Mouse (Mus musculus): ENCODE measurements around the gene Spata48. TPM values are rescaled to one million over a fixed set of nuclear protein-coding genes. Genes with fewer than 3 reads are reported as not detected.

Gene Spata48
- polyA plus RNA-seq (2012; ENCODE audit: insufficient read depth, insufficient read length, missing spikeins), result 2.1 TPM in 1 of 2 replicates, not detected in the other

- peak within 1 kb of the TSS; percentile 59 for H3K4me3 ChIP-seq (ENCODE audit: insufficient read depth, low read depth, low read length)
- H3K27ac ChIP-seq (replicated peaks; ENCODE audit: low read depth, low read length), result no peak within 1 kb of the TSS; the same call in 1 of the 2 replicates
Measured at GRCm38 (mm10) chr11:11461635-11462560, at the start of gene Spata48, which contains the start of gene Zpbp. Spata48 (plus strand) TSS chr11:11462094. Zpbp (minus strand) TSS chr11:11462408.

DNA sequence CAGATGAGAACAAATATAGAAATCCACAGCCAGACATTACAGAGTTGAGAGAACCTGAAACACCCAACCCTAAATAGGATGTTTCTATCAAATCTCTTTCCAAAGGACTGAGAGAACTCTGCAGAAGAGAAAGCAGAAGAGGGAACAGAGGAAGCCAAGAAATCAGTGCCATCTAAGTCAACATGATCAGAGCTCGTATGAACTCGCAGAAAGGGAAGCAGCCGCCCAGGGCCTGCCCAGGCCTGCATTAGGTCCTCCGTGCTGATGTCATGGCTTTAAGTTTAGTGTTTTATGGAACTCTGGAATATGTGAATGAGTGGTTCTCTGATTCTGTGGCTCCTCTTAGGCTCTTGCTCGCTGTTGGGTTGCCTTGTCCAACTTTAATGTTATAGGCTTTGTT lies 47.7 kb upstream of the Spata48 start:
- Histone ChIP-seq H3K27ac (replicated peaks; ENCODE audit: low read depth, low read length) (no peak overlapping the region), H3K4me1 (ENCODE audit: control insufficient read depth, insufficient read depth, insufficient read length, low read length) (no peaks in the 10 kb centered on the region), H3K4me3 (ENCODE audit: insufficient read depth, low read depth, low read length) (no peak overlapping the region)

More at GRCm38 (mm10) chr11:11461635-11462560, at the start of gene Spata48, which contains the start of gene Zpbp:
- H3K4me1 ChIP-seq (ENCODE audit: control insufficient read depth, insufficient read depth, insufficient read length, low read length), result no peaks in the 10 kb centered on the region

DNA sequence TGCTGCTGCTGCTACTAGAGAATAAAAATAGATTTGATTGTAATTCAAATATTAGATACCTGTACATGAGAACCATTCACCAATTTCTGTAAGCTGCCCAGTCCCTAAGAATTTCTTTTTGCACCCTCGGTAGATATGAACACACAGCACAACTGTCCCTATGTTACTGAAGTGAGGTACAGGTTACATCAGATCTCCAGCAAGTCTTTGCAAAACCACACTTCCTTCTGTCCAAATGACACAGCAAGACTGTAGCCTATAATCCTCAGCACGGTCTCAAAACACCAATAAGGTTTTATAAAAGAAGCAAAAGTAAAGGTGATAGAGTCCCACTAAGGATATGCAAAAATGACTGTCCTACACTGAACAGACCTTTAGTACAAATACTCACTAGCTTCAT lies 44.5 kb upstream of the Spata48 start:
- H3K4me1 ChIP-seq (ENCODE audit: control insufficient read depth, insufficient read depth, insufficient read length, low read length), result no peaks in the 10 kb centered on the region
- no peak overlapping the region for H3K4me3 ChIP-seq (ENCODE audit: insufficient read depth, low read depth, low read length)

GRCm38 (mm10) chr11:11455037-11455436 lies 6.9 kb upstream of the Spata48 start:
- Histone ChIP-seq H3K4me3 (ENCODE audit: insufficient read depth, low read depth, low read length) (no peak overlapping the region), H3K27ac (replicated peaks; ENCODE audit: low read depth, low read length) (no peak overlapping the region), H3K4me1 (ENCODE audit: control insufficient read depth, insufficient read depth, insufficient read length, low read length) (no peaks in the 10 kb centered on the region)

More for the DNA sequence above, 44.5 kb upstream of the Spata48 start:
- H3K27ac ChIP-seq (replicated peaks; ENCODE audit: low read depth, low read length), result no peak overlapping the region

DNA sequence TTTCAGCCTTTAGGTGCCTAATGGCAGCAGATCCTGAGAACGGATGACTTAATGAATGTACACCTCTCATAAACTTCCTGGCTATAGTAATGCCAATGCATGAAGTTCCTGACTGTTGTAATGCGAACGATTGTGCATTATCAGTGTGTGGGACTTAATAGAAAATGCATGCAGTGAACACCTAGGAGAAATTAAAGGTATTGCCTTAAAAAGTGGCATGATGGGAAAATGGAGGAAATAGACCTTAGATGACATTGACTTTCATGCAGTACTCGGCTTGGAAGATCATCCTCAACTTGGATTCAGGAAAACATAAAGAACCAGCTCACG lies 632 bp downstream of the Spata48 start:
- Histone ChIP-seq H3K27ac (replicated peaks; ENCODE audit: low read depth, low read length) (no peak overlapping the region), H3K4me3 (ENCODE audit: insufficient read depth, low read depth, low read length) (peak overlapping the region; percentile 59), H3K4me1 (ENCODE audit: control insufficient read depth, insufficient read depth, insufficient read length, low read length) (no peaks in the 10 kb centered on the region)

- no peak overlapping the region for H3K27ac ChIP-seq (replicated peaks; ENCODE audit: low read depth, low read length)
- H3K4me1 ChIP-seq (ENCODE audit: control insufficient read depth, insufficient read depth, insufficient read length, low read length), result no peaks in the 10 kb centered on the region
- H3K4me3 ChIP-seq (ENCODE audit: insufficient read depth, low read depth, low read length), result no peak overlapping the region
Measured at GRCm38 (mm10) chr11:11468924-11469323, 7.0 kb downstream of the Spata48 start.

DNA sequence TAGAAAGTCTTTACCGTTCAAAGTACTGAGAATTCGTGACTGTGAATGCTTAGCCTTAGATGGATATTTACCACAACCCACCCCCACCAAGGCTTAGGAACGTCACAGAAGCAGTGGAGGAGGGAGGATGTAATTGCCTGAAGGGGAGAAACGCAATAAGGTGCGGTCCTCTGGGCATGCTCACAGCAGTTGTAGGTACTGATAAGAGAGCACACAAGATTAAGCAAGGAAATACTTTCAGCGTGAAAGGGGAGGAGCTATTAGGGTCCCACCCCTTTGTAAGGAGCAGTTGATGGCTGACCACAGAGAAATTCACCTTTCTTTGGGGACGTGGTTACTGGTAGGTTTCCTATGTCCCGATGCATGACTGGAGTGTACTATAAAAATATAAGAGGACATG lies 22.5 kb downstream of the Spata48 start:
- Histone ChIP-seq H3K27ac (replicated peaks; ENCODE audit: low read depth, low read length) (no peak overlapping the region), H3K4me3 (ENCODE audit: insufficient read depth, low read depth, low read length) (no peak overlapping the region), H3K4me1 (ENCODE audit: control insufficient read depth, insufficient read depth, insufficient read length, low read length) (no peaks in the 10 kb centered on the region)

DNA sequence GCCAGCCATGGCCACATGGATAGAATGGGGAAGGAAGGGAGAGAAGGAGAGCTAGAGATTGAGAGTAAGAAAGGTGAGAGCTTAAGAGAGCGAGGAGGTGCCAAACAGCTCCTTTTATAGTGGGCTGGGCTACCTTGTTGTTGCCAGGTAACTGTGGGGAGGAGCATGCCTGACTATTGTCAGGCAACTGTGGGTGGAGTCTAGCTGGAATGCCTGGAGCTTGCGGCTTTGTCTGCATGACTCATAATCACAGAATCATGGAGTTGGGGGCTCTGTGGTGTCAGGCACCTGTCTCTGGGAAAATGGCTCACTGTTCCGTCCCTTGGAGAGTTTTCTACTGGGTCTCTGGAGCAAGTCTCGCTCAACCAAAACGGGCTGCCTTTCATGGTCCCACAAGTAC lies 30.1 kb downstream of the Spata48 start:
- H3K4me1 ChIP-seq (ENCODE audit: control insufficient read depth, insufficient read depth, insufficient read length, low read length), result no peaks in the 10 kb centered on the region
- no peak overlapping the region for H3K27ac ChIP-seq (replicated peaks; ENCODE audit: low read depth, low read length)
- no peak overlapping the region for H3K4me3 ChIP-seq (ENCODE audit: insufficient read depth, low read depth, low read length)

- Histone ChIP-seq H3K4me3 (ENCODE audit: insufficient read depth, low read depth, low read length) (no peak overlapping the region), H3K27ac (replicated peaks; ENCODE audit: low read depth, low read length) (no peak overlapping the region)
Measured at GRCm38 (mm10) chr11:11495697-11496096, 33.8 kb downstream of the Spata48 start.

GRCm38 (mm10) chr11:11499944-11500343 lies 38.0 kb downstream of the Spata48 start:
- Histone ChIP-seq H3K27ac (replicated peaks; ENCODE audit: low read depth, low read length) (no peak overlapping the region), H3K4me3 (ENCODE audit: insufficient read depth, low read depth, low read length) (no peak overlapping the region)

More at GRCm38 (mm10) chr11:11495697-11496096, 33.8 kb downstream of the Spata48 start:
- H3K4me1 ChIP-seq (ENCODE audit: control insufficient read depth, insufficient read depth, insufficient read length, low read length), result no peaks in the 10 kb centered on the region

DNA sequence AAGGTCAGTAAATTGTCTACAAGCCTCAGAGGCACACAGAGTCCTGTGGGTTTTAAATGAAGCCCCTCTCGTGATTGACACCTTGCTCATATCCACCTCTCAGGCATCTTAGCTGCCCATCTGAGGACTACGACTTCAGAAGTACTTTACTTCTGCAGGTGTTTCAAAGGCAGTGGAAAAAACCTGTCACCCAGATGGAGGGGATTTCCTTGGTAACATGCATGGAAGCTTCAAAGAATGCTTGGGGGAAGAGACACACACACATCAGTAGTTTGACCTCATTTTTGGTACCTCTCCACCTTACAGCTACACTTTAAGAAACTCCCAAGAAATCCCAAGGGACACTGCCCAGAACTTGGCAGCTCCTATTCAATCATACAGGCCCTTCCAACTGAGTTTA lies 44.3 kb downstream of the Spata48 start:
- Histone ChIP-seq H3K4me1 (ENCODE audit: control insufficient read depth, insufficient read depth, insufficient read length, low read length) (no peaks in the 10 kb centered on the region), H3K4me3 (ENCODE audit: insufficient read depth, low read depth, low read length) (no peak overlapping the region), H3K27ac (replicated peaks; ENCODE audit: low read depth, low read length) (no peak overlapping the region)

More at GRCm38 (mm10) chr11:11499944-11500343, 38.0 kb downstream of the Spata48 start:
- no peaks in the 10 kb centered on the region for H3K4me1 ChIP-seq (ENCODE audit: control insufficient read depth, insufficient read depth, insufficient read length, low read length)

DNA sequence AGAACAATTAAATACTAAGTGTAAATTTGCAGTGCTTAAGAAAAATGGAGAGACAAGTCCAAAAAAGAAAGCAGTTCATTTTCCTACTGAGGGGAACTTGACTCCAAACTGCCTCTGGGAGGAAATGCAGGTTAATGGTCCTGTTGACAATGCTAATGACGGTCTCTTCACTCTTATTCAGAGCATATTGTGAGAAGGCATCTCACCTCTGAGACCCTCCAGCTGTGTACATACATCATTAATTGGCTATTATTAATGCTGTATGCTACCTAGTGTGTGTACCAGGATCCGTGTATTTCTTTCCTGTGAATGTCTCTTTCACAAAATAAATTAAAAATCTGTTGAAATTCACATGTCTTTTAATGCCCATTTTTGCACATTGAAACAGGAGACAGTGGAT lies 47.5 kb downstream of the Spata48 start:
- Histone ChIP-seq H3K27ac (replicated peaks; ENCODE audit: low read depth, low read length) (no peak overlapping the region), H3K4me1 (ENCODE audit: control insufficient read depth, insufficient read depth, insufficient read length, low read length) (no peaks in the 10 kb centered on the region), H3K4me3 (ENCODE audit: insufficient read depth, low read depth, low read length) (no peak overlapping the region)

- H3K4me1 ChIP-seq (ENCODE audit: control insufficient read depth, insufficient read depth, insufficient read length, low read length), result no peaks in the 10 kb centered on the region
- H3K4me3 ChIP-seq (ENCODE audit: insufficient read depth, low read depth, low read length), result no peak overlapping the region
- no peak overlapping the region for H3K27ac ChIP-seq (replicated peaks; ENCODE audit: low read depth, low read length)
Measured at GRCm38 (mm10) chr11:11512056-11512455, 50.2 kb downstream of the Spata48 start.

DNA sequence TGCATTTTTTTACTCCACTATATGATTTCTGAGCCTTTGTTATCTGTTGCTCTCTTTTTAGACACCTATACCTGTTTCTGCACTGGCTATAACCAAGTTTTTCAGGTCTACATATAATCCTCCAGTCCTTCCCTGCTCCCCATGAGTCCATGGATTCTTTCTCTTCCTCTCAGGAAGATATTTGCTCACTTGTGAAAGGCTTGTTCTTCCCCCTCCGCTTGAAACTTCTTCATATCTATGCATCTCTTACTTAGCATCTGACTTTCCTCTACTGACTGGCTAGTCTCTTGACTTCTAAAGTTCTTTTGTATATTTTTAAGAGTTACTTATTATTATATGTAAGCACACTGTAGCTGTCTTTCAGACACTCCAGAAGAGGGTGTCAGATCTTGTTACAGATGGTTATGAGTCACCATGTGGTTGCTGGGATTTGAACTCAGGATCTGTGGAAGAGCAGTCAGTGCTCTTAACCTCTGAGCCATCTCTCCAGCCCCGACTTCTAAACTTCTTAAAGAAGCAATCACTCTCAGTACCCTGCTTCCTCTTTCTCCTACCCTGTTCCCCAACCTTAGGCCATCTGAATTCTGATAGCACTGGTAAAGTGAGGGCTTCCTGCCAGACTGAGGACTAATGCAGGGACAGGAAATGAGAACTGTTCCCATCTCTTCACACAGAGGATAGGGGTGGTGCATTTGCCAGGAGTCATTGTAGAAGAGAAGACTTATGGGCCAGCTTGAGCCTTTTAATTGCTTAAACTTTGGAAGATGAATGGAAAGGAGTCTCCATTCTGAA lies 51.3 kb downstream of the Spata48 start:
- no peaks in the 10 kb centered on the region for H3K4me1 ChIP-seq (ENCODE audit: control insufficient read depth, insufficient read depth, insufficient read length, low read length)
- H3K4me3 ChIP-seq (ENCODE audit: insufficient read depth, low read depth, low read length), result no peak overlapping the region
- H3K27ac ChIP-seq (replicated peaks; ENCODE audit: low read depth, low read length), result no peak overlapping the region

- H3K4me3 ChIP-seq (ENCODE audit: insufficient read depth, low read depth, low read length), result no peak overlapping the region
- H3K4me1 ChIP-seq (ENCODE audit: control insufficient read depth, insufficient read depth, insufficient read length, low read length), result no peaks in the 10 kb centered on the region
- no peak overlapping the region for H3K27ac ChIP-seq (replicated peaks; ENCODE audit: low read depth, low read length)
Measured at GRCm38 (mm10) chr11:11514920-11515319, 53.0 kb downstream of the Spata48 start.
